Mouse (Mus musculus) heart, postnatal 0 days (tissue): ENCODE measurements around the gene Hrc. TPM values are rescaled to one million over a fixed set of nuclear protein-coding genes. Genes with fewer than 3 reads are reported as not detected.
A peak's percentile ranks its signal among the peaks of the same experiment; 100 is the strongest.

Experiments used
- ATAC-seq: fragments of 200-750 bp; cut with Nextera tagmentation; 2 replicates; pipeline ENCODE4 v1.8.0; 2017; ENCODE audit warnings: low read depth, moderate number of reproducible peaks, moderate library complexity; ENCODE audit not compliant: insufficient read depth
- DNase-seq: peaks from one replicate; pipeline ENCODE4 v3.0.0-alpha.2; 2016; ENCODE audit warnings: low spot score
- H3K27ac ChIP-seq: fragments of 300-500 bp; sonication (generic); 2 replicates; pipeline ENCODE4 v1.5.1; 2014; ENCODE audit warnings: low read depth, mild to moderate bottlenecking
- H3K27me3 ChIP-seq: fragments of 300-500 bp; sonication (generic); 2 replicates; pipeline ENCODE4 v1.6.1; 2014; ENCODE audit warnings: low read length, mixed read lengths; ENCODE audit not compliant: control insufficient read depth, insufficient read depth
- H3K36me3 ChIP-seq: fragments of 300-500 bp; sonication (generic); replicated peaks from 2 replicates; pipeline ENCODE4 v1.6.1; 2014; ENCODE audit warnings: low read length, mixed read lengths; ENCODE audit not compliant: control insufficient read depth, insufficient read depth
- H3K4me1 ChIP-seq: fragments of 300-500 bp; sonication (generic); 2 replicates; pipeline ENCODE4 v1.6.1; 2014; ENCODE audit warnings: antibody characterized with exemption; ENCODE audit not compliant: control insufficient read depth, insufficient read depth
- H3K4me2 ChIP-seq: fragments of 300-500 bp; sonication (generic); 2 replicates; pipeline ENCODE4 v1.6.1; 2014; ENCODE audit warnings: low read depth, mild to moderate bottlenecking, low read length, moderate library complexity
- H3K4me3 ChIP-seq: fragments of 300-500 bp; sonication (generic); 2 replicates; pipeline ENCODE4 v1.5.1; 2014; ENCODE audit warnings: low read depth, low read length
- H3K9ac ChIP-seq: fragments of 300-500 bp; sonication (generic); replicated peaks from 2 replicates; pipeline ENCODE4 v1.6.1; 2014; ENCODE audit warnings: low read depth, low read length, mixed read lengths
- H3K9me3 ChIP-seq: fragments of 300-500 bp; sonication (generic); replicated peaks from 2 replicates; pipeline ENCODE4 v1.6.1; 2016; ENCODE audit warnings: low read length; ENCODE audit not compliant: control insufficient read depth
- CTCF ChIP-seq: IDR thresholded peaks from 2 replicates; pipeline ENCODE4 v1.5.1; 2016; ENCODE audit warnings: antibody characterized with exemption, control low read depth, low read depth
- EP300 ChIP-seq: IDR thresholded peaks from 2 replicates; pipeline ENCODE4 v1.6.1; 2016; ENCODE audit warnings: antibody characterized with exemption, low read depth
- WGBS: fragments of 180-500 bp; shearing (Covaris S2); extraction: QIAGEN DNeasy Blood & Tissue Kit; methylation state at CpG from one replicate; pipeline ENCODE4 v1.1.7; 2014; 5-methylcytosine and 5-hydroxymethylcytosine counted together
- polyA plus RNA-seq: library from polyadenylated mRNA; unstranded; fragments of >200 nt; fragmentation: Nextera tagmentation; extraction: Ambion mirVana; gene quantifications from 2 replicates; pipeline ENCODE4 v1.2.1, GENCODE M21; 2015
- total RNA-seq: library from RNA; depleted of rRNA; stranded (reverse); fragments of >200 nt; gene quantifications from 2 replicates; pipeline ENCODE4 v1.2.3, GENCODE M21; 2014; ENCODE audit warnings: low replicate concordance

Gene Hrc
- total and polyA plus RNA-seq, 2 experiments from 2014 or later, result 39.7 to 45.9 TPM

DNA sequence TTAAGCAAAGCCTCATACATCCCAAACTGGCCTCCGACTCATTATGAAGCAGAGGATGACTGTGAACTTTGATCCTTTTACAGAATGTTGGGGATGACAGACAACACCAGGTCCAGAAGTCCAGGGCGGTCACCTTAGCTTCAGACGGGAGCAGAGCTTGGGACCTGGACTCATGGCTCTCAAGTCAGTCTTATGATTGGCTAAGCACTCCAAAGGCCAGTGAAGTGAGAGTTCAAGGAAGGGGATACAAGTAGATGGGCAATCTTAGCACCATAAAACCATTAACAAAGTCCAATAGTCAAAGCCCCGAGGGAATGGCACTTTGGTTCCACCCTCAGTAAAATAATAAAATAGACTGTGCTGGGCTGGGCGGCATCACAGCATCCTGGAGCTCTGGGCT, 12.0 kb upstream of the Hrc start:
- Histone ChIP-seq H3K4me2 (no peak overlapping the region), H3K4me3 (no peak overlapping the region), H3K9ac (no peak overlapping the region), H3K9me3 (0 out of 2 replicates have a peak, but pooled peaks cover 4% of the 10 kb centered on the region), H3K4me1 (no peaks in the 10 kb centered on the region), H3K27ac (no peak overlapping the region), H3K36me3 (peaks cover 50% of the 10 kb centered on the region), H3K27me3 (no peaks in the 10 kb centered on the region)
- TF ChIP-seq EP300, result no peak
- no peak for TF ChIP-seq CTCF
- no peak for DNase-seq
- WGBS, result 86% methylated on average over 5 of the region's 5 CpGs
- ATAC-seq, result no peak

GRCm38 (mm10) chr7:45325800-45326199, 9.3 kb upstream of the Hrc start:
- Histone ChIP-seq H3K4me3 (no peak overlapping the region), H3K4me2 (no peak overlapping the region), H3K27me3 (no peaks in the 10 kb centered on the region), H3K27ac (no peak overlapping the region), H3K9ac (no peak overlapping the region), H3K36me3 (peaks cover 37% of the 10 kb centered on the region), H3K4me1 (no peaks in the 10 kb centered on the region), H3K9me3 (0 out of 2 replicates have a peak, but pooled peaks cover 4% of the 10 kb centered on the region)
- DNase-seq (no peak), ATAC-seq (no peak)
- no peak; the same call in 1 of the 2 replicates for TF ChIP-seq CTCF
- TF ChIP-seq EP300, result no peak

DNA sequence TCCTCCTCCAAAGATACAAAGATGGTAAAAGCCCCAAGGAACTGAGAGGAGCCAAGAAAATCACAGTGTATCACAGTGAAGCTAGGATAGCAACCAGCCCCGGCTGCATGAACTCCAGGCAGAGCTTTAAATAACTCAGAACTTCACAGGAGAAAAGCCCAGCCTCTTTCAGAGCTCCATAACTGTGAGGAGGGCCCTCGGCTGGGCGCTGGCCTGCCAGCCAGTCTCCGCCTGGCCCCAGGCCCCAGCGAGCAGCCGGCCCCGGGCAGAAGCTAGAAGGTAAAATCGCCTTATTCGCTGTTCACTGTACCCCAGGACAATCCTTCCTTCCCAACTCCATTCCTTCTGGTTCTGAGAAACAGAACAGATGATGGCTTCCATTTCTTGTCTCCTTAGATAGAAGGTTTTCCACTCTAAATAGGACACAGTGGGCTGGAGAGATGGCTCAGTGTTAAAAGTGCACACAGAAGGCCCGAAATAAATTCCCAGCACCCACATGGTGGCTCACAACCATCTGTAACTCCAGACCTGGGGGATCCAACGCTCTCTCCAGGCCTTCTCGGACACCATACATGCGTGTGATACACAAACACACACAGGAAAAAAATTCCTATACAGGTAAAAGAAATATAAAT, 6.1 kb upstream of the Hrc start:
- H3K9ac ChIP-seq, result no peak overlapping the region; the same call in 1 of the 2 replicates
- no peaks in the 10 kb centered on the region for H3K27me3 ChIP-seq
- 0 out of 2 replicates have a peak, but pooled peaks cover 4% of the 10 kb centered on the region for H3K9me3 ChIP-seq
- DNase-seq (peak; percentile 73), ATAC-seq (peak; percentile 44)
- H3K4me2 ChIP-seq, result no peak overlapping the region
- no peak overlapping the region for H3K4me3 ChIP-seq
- peak overlapping the region; percentile 84 for H3K27ac ChIP-seq
- TF ChIP-seq EP300 (no peak), CTCF (no peak)
- H3K4me1 ChIP-seq, result 0 out of 2 replicates have a peak, but pooled peaks cover 3% of the 10 kb centered on the region
- 50% methylated on average over 13 of the region's 13 CpGs for WGBS
- peaks cover 19% of the 10 kb centered on the region for H3K36me3 ChIP-seq

GRCm38 (mm10) chr7:45331502-45331901, 3.6 kb upstream of the Hrc start:
- Histone ChIP-seq H3K9me3 (no peaks in the 10 kb centered on the region), H3K27ac (no peak overlapping the region), H3K27me3 (no peaks in the 10 kb centered on the region), H3K4me2 (no peak overlapping the region), H3K9ac (no peak overlapping the region), H3K4me1 (0 out of 2 replicates have a peak, but pooled peaks cover 7% of the 10 kb centered on the region), H3K36me3 (peaks cover 5% of the 10 kb centered on the region; the same call in 1 of the 2 replicates), H3K4me3 (no peak overlapping the region)
- TF ChIP-seq CTCF, result peak; percentile 15; the same call in 1 of the 2 replicates
- no peak for TF ChIP-seq EP300
- ATAC-seq, result no peak
- no peak for DNase-seq
- WGBS, result 74% methylated on average over 6 of the region's 6 CpGs

DNA sequence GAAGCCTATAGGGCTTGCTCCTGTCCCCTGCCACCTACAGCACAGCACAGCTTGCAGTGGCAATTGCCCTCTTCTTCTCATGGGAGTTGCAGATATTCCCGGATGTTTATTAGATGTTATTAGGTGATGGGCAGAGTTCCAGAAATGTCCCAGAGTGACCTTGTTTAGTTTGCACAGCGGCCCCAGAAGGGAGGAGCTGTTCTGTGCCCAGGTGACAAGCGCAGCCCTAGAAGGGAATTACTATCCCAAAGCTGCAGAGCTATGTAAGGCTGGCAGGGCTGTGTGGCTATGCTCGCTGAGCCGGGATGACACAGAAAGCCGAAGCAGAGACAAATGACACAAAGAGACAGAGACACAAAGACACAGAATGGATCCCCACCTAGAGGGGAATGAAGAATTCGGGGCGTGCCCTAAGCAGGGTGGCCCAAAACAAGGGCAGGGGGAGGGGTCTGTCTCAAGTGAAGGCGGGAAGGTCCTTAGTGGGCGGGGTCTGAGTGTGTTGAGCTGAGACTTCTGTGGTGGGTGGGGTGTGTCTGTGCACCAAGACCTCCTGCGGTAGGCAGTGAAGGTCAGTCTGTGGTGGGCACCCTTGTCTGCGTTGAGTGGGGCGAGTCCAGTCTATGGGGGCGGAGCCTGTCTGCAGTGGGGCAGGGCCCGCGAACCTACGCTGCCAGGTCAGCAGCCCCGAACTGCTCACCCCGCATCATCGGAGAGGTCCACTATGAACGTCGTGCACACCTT, 2.2 kb upstream of the Hrc start:
- peak overlapping the region; percentile 65 for H3K4me3 ChIP-seq
- H3K4me1 ChIP-seq, result peaks cover 16% of the 10 kb centered on the region
- H3K9ac ChIP-seq, result peak overlapping the region; percentile 63
- no peaks in the 10 kb centered on the region for H3K9me3 ChIP-seq
- H3K27ac ChIP-seq, result peak overlapping the region; percentile 88
- no peak for TF ChIP-seq CTCF
- no peak for TF ChIP-seq EP300
- 2% methylated on average over 22 of the region's 22 CpGs for WGBS
- H3K4me2 ChIP-seq, result peak overlapping the region; percentile 81
- DNase-seq (peak; percentile 29), ATAC-seq (peak; percentile 8)
- H3K27me3 ChIP-seq, result no peaks in the 10 kb centered on the region
- no peaks in the 10 kb centered on the region for H3K36me3 ChIP-seq
